Mouse (Mus musculus) ES-Bruce4 (cell line): ENCODE results near the gene Rnf135.

ENCODE experiments used
- CTCF ChIP-seq: IDR thresholded peaks from one replicate; pipeline ENCODE4 v1.8.1; 2011; ENCODE audit warnings: low read depth, low read length
- EP300 ChIP-seq: IDR thresholded peaks from 2 replicates; pipeline ENCODE4 v1.6.1; 2011; ENCODE audit warnings: low read depth, low read length; ENCODE audit not compliant: insufficient read depth
- POLR2A ChIP-seq: IDR thresholded peaks from one replicate; pipeline ENCODE4 v1.8.1; 2011; ENCODE audit warnings: low read length; ENCODE audit not compliant: insufficient read depth

- TF ChIP-seq EP300 (no peak), CTCF (no peak), POLR2A (no peak)
Observed at GRCm38 (mm10) chr11:80169629-80170028, 14.0 kb upstream of the Rnf135 start.
